Mouse (Mus musculus): ENCODE data around the gene Vmn1r6. TPM values are rescaled to one million over a fixed set of nuclear protein-coding genes. Genes with fewer than 3 reads are reported as not detected.
"Not testable (repeated sequence)": the region's sequence is repeated elsewhere in the genome, so short reads cannot be mapped to it uniquely, and the experiment has no call there.

The Vmn1r6 gene
- polyA plus RNA-seq (2016; fragmentation: Nextera tagmentation; extraction: Ambion mirVana), result not detected in 2 replicates

DNA sequence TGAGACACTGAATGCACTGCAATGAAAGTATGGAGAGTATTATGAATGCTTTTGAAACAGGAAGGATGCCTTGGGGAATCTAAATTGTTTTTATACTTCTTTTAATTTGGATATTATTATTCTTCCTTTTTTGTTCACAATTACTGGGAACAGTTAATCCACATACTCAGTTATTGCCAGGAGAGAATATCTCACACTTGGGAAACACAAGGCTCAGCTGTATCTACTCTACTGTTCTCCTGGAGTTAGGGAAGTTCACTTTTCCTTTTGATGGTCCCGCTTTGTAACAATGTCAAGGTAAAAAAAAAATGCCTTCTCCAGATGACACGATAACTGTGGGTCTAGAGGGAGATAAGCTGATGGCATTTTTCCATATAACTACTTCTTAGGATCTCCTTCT is at the start of gene Vmn1r6:
TSS of gene Vmn1r6 (plus strand) at position 301 of the 400 bp plus-strand sequence.
- no peaks in the 10 kb centered on the region for H3K36me3 ChIP-seq
- no peak within 1 kb of the TSS for H3K9ac ChIP-seq (replicated peaks)
- 84% methylated on average over 2 of the region's 2 CpGs for WGBS
- no peaks in the 10 kb centered on the region for H3K4me1 ChIP-seq (replicated peaks)
- H3K27ac ChIP-seq, result no peak within 1 kb of the TSS
- H3K27me3 ChIP-seq, result no peaks in the 10 kb centered on the region
- no peaks in the 10 kb centered on the region for H3K9me3 ChIP-seq
- no peak for ATAC-seq (ENCODE audit: insufficient number of reproducible peaks, insufficient read depth, low FRiP score, low TSS enrichment, low read depth)
- no peak within 1 kb of the TSS for H3K4me2 ChIP-seq
- H3K4me3 ChIP-seq (replicated peaks), result no peak within 1 kb of the TSS

DNA sequence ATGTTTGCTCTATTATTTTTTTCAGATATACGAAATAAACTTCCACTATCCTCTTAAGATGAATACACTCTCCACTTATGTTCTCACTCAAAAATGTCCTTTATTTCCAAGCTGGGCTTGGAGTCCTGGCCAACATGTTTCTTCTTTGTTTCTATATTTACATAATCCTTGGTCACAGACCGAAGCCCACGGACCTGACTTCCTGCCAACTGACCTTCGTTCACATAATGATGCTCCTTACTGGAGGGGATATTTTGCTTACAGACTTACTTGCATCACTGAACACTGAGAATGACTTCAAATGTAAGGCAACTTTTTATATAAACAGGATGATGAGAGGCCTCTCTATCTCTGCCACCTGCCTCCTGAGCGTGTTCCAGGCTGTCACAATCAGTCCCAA is 40.6 kb upstream of the Vmn1r6 start:
- 86% methylated on average over 5 of the region's 5 CpGs for WGBS
- no peak for ATAC-seq (ENCODE audit: insufficient number of reproducible peaks, insufficient read depth, low FRiP score, low TSS enrichment, low read depth)

DNA sequence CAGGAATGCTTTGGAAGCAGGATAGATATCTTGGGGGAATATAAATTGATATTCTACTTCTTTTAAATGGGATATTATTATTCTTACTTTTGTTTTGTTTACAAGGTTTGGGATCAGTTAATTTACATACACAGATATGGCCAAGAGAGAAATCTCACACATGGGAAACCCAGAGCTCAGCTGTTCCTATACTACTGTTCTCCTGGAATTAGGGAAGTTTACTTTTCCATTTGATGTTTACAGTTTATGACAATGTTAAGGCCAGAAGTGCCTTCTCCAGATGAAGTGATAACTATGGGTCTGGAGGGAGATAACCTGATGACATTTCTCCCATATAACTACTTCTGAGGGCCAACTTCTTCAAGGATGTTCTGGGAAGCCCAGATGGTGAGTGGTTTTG is 27.1 kb upstream of the Vmn1r6 start, which contains the start of gene Vmn1r5:
TSS of gene Vmn1r5 (plus strand) at position 301 of the 400 bp plus-strand sequence.
- no peak for ATAC-seq (ENCODE audit: insufficient number of reproducible peaks, insufficient read depth, low FRiP score, low TSS enrichment, low read depth)
- Histone ChIP-seq H3K4me1 (replicated peaks) (no peaks in the 10 kb centered on the region), H3K27ac (no peak within 1 kb of the TSS), H3K4me2 (no peak within 1 kb of the TSS), H3K36me3 (no peaks in the 10 kb centered on the region), H3K4me3 (replicated peaks) (no peak within 1 kb of the TSS), H3K27me3 (no peaks in the 10 kb centered on the region), H3K9ac (replicated peaks) (no peak within 1 kb of the TSS), H3K9me3 (no peaks in the 10 kb centered on the region)

More for the DNA sequence above, 40.6 kb upstream of the Vmn1r6 start:
- no peak overlapping the region for H3K4me2 ChIP-seq
- H3K36me3 ChIP-seq, result no peaks in the 10 kb centered on the region
- H3K4me1 ChIP-seq (replicated peaks), result no peaks in the 10 kb centered on the region
- no peaks in the 10 kb centered on the region for H3K9me3 ChIP-seq
- no peaks in the 10 kb centered on the region for H3K27me3 ChIP-seq
- H3K4me3 ChIP-seq (replicated peaks), result no peak overlapping the region
- H3K27ac ChIP-seq, result no peak overlapping the region
- H3K9ac ChIP-seq (replicated peaks), result no peak overlapping the region

DNA sequence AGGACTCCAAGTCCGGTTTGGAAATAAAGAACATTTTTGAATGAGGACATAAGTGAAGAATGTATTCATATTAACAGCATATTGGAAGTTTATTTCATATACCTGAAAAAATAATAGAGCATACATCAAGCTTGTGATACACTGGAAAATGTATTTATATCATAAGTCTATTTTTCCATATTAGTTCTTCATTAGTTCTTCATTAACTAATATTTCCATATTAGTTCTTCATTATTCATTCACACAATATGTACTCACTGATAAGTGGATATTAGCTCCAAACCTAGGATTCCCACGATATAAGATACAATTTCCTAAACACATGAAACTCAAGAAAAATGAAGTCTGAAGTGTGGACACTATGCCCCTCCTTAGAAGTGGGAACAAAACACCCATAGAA is 28.2 kb downstream of the Vmn1r6 start, which contains the start of gene Vmn1r7:
TSS of gene Vmn1r7 (minus strand) at position 101 of the 400 bp plus-strand sequence.
- not testable (repeated sequence) for H3K36me3 ChIP-seq; H3K4me1 ChIP-seq (replicated peaks); H3K4me3 ChIP-seq (replicated peaks); H3K27ac ChIP-seq; H3K4me2 ChIP-seq; H3K9ac ChIP-seq (replicated peaks); H3K27me3 ChIP-seq; H3K9me3 ChIP-seq; ATAC-seq (ENCODE audit: insufficient number of reproducible peaks, insufficient read depth, low FRiP score, low TSS enrichment, low read depth)
- WGBS, result 89% methylated on average over 2 of the region's 2 CpGs

DNA sequence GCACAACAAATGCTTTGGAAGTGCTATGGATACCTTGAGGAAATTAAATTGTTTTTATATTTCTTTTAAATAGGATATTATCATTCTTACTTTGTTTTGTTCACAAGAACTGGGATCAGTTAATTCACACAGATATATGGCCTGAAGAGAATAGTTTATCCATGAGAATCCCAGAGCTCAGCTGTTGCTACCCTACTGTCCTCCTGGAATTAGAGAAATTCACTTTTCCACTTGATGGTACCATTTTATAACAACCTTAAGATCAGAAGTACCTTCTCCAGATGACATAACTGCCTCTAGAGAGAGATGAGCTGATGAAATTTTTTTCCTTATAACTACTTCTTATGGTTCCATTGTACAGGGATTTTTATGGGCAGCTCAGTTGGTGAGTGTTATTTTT is 34.9 kb downstream of the Vmn1r6 start, which contains the start of gene Vmn1r8:
TSS of gene Vmn1r8 (plus strand) at position 301 of the 400 bp plus-strand sequence.
- no peak for ATAC-seq (ENCODE audit: insufficient number of reproducible peaks, insufficient read depth, low FRiP score, low TSS enrichment, low read depth)
- H3K9ac ChIP-seq (replicated peaks), result no peak within 1 kb of the TSS
- no peaks in the 10 kb centered on the region for H3K27me3 ChIP-seq

DNA sequence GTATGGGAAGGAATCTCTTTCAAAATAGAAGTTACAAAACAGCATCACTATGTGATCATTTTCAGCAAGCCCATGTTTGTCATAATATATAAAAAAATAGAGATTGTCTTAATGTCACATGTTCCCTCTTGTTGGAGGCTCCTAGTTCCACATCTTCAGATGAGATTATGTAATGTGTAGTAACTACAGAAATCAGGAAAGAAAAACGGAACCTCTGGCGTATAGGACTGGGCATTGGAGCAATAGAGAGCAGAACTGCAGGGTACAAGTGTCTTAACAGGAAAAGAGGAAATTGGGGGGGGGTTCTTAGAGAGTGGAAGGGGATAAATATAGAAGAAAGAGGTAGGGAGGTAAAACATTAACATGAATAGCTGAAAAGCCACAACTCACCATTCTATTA is 37.6 kb downstream of the Vmn1r6 start:
- Histone ChIP-seq H3K9ac (replicated peaks) (no peak overlapping the region), H3K27ac (no peak overlapping the region), H3K4me3 (replicated peaks) (no peak overlapping the region), H3K4me2 (no peak overlapping the region), H3K4me1 (replicated peaks) (no peaks in the 10 kb centered on the region), H3K36me3 (no peaks in the 10 kb centered on the region), H3K9me3 (no peaks in the 10 kb centered on the region), H3K27me3 (no peaks in the 10 kb centered on the region)
- ATAC-seq (ENCODE audit: insufficient number of reproducible peaks, insufficient read depth, low FRiP score, low TSS enrichment, low read depth), result no peak
- WGBS, result 84% methylated on average over 2 of the region's 2 CpGs

More for the DNA sequence above, 34.9 kb downstream of the Vmn1r6 start, which contains the start of gene Vmn1r8:
- H3K4me2 ChIP-seq, result no peak within 1 kb of the TSS
- no peaks in the 10 kb centered on the region for H3K36me3 ChIP-seq
- H3K4me3 ChIP-seq (replicated peaks), result no peak within 1 kb of the TSS
- H3K27ac ChIP-seq, result no peak within 1 kb of the TSS
- H3K9me3 ChIP-seq, result no peaks in the 10 kb centered on the region
- H3K4me1 ChIP-seq (replicated peaks), result no peaks in the 10 kb centered on the region

Other genes with a start within 250 kb of the Vmn1r6 start
- gene Kbtbd2, start 199.4 kb upstream of the Vmn1r6 start, polyA plus RNA-seq (2016; fragmentation: Nextera tagmentation; extraction: Ambion mirVana), result 43.1 and 45.7 TPM in 2 replicates
- gene Fkbp9, start 165.2 kb upstream of the Vmn1r6 start, polyA plus RNA-seq (2016; fragmentation: Nextera tagmentation; extraction: Ambion mirVana), result 100 and 113 TPM in 2 replicates
- gene Nt5c3, start 73.3 kb upstream of the Vmn1r6 start, polyA plus RNA-seq (2016; fragmentation: Nextera tagmentation; extraction: Ambion mirVana), result 68.0 and 68.3 TPM in 2 replicates
- 0.23 and 0.40 TPM in 2 replicates for gene Vmn1r4, start 73.2 kb upstream of the Vmn1r6 start, polyA plus RNA-seq (2016; fragmentation: Nextera tagmentation; extraction: Ambion mirVana)
- gene Vmn1r5, start 27.0 kb upstream of the Vmn1r6 start, polyA plus RNA-seq (2016; fragmentation: Nextera tagmentation; extraction: Ambion mirVana), result not detected in 2 replicates
- gene Vmn1r7, start 28.1 kb downstream of the Vmn1r6 start, polyA plus RNA-seq (2016; fragmentation: Nextera tagmentation; extraction: Ambion mirVana), result not detected in 2 replicates
- not detected in 2 replicates for gene Vmn1r8, start 35.0 kb downstream of the Vmn1r6 start, polyA plus RNA-seq (2016; fragmentation: Nextera tagmentation; extraction: Ambion mirVana)
- not detected in 2 replicates for gene Vmn1r9, start 69.5 kb downstream of the Vmn1r6 start, polyA plus RNA-seq (2016; fragmentation: Nextera tagmentation; extraction: Ambion mirVana)
- gene Vmn1r10, start 112.2 kb downstream of the Vmn1r6 start, polyA plus RNA-seq (2016; fragmentation: Nextera tagmentation; extraction: Ambion mirVana), result not detected in 2 replicates
- not detected in 2 replicates for gene Vmn1r11, start 136.2 kb downstream of the Vmn1r6 start, polyA plus RNA-seq (2016; fragmentation: Nextera tagmentation; extraction: Ambion mirVana)
- not detected in 2 replicates for gene Vmn1r12, start 159.7 kb downstream of the Vmn1r6 start, polyA plus RNA-seq (2016; fragmentation: Nextera tagmentation; extraction: Ambion mirVana)
- gene Vmn1r13, start 206.0 kb downstream of the Vmn1r6 start, polyA plus RNA-seq (2016; fragmentation: Nextera tagmentation; extraction: Ambion mirVana), result not detected in 2 replicates
- not detected in 2 replicates for gene Vmn1r14, start 234.4 kb downstream of the Vmn1r6 start, polyA plus RNA-seq (2016; fragmentation: Nextera tagmentation; extraction: Ambion mirVana)